Mouse (Mus musculus) urinary bladder, adult 18-20 months (tissue): ENCODE data around the gene P2ry2.

Source experiments
- DNase-seq, 2 experiments: peaks; one replicate each; pipeline ENCODE4 v3.0.0; 2022; ENCODE audit warnings: low spot score in 2 of 2, mixed read lengths in 2 of 2

Gene P2ry2

DNA sequence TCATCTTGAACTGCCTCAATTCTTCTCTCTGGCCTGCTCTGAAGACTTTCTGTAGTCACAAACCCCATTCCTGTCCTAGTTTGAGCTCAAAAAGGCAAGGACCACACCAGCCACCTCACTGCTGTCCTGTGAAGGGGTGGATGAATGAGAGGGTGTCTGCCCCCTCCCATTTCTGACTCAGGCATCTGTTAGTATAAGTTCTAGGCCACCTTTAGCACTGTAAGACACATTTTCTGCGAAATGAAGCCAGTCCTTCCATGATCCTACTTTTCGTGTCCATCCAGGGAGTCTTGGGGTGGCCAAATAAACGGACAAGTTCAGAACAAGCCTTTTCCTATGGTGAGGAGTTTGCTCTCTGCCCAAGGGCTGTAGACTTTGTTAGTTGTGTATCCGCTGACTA is at the start of gene P2ry2:
Gene P2ry2, minus strand, starts transcription at position 326 of the 400 bp plus-strand sequence.
- DNase-seq, result no peak

DNA sequence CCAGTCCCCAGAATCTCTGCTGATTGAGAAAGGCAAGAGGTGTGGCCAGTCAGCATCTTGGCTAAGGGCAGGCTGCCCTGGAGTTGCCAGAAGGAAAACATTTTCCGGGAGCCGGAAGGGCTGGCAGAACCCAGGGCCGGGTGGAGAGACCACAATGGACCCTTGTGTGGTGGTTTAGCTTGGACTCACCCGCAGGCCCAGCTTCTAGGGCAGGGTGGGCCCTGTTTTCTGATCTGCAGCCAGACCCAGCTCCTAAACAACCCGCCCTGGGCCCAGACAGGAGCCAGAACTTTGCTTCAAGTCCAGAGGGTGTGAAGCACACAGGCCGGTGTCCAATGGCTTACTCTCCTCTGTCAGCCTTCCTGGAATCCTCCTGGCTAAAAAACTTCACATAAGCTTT is 49.6 kb upstream of the P2ry2 start:
- peak in 1 of 2 experiments; percentile 40 for DNase-seq

DNA sequence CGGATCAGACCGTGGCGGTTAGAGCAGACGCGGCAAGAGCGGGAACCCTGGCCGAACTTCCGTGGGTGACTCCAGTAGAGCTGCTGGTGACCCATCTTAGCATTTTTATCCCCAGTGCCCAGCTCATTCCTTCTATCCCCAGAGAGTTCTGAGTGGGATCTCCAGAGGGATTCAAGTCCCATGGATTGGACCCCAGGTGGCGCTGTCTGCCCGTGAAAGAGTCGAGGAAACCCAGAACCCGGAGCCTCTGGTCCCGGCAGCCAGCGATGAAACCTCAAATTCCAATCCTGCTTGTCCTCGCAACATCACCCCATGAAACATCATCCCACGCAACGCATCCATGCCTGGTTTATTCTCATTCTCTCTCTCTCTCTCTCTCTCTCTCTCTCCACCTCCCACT is 48.7 kb upstream of the P2ry2 start:
- DNase-seq, result peak; percentile 76 to 84

DNA sequence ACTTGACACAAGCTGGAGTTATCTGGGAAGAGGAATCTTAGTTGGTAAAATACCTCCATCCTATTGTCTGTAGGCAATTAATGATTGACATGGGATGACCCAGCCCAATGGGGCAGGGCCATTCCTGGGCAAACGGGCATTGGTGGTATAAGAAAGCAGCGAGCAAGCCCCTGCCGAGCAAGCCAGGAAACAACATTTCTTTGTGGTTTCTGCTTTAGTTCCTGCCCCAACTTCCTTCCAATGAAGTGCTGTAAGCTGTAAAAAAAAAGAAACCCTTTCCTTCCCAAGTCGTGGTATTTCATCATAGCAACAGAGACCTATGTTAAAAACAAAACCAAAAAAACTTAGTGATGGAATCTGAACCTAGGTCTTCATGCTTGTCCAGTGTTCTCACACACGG is 47.8 kb upstream of the P2ry2 start:
- no peak for DNase-seq

DNA sequence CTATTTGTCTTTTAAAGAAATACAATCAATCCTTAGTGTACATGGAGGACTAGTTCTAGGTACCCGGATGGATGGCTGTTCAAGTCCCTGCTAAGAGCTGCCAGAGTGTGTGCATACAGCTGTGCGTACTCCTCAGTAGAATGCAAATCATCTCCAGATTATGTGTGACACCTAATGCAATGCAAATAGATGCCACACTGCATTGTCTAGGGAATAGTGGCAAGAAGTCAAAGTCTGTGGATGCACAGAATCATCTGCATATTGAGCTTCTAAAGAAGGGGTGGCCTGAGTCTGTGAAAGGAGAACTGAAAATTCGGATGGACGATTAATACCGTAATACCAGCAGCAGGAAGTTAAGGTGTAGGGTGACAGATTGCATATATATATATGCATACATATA is 46.5 kb upstream of the P2ry2 start:
- DNase-seq, result no peak

DNA sequence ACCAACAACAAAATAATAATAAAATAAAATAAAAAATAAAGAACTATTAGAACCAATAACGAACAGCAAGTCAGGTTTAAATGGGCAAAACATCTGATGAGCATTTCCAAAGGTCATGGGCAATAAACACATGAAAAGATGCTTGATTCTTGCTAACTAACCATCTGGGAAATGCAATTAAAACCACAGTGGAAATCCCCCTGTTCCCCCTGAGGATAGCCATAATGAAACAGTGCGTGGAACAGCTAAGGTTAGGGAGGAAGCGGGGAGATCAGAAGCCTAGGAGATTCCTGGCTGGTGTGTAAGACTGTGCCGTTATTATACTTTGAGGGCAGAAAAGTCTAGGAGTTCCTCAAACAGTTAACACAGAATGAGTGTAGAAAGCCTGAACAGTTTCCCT is 44.6 kb upstream of the P2ry2 start:
- DNase-seq, result no peak

DNA sequence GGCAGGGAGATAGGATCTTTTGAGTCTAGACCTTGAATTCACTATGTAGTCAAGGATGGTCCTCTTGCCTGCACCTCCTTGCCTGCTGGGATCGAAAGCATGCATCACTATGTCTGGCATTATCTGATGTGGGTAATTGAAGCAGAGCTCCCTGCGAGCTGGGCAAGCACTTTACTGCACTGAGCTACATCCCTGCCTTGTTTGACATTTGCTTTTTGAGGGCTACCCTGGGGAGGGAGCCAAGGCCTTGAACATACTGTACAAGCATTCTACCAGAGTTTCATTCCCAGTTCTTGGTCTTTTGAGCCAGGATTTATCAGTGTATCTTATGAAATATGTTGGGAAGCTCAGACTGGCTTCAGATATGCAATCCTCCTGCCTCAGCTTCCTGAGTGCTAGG is 40.5 kb upstream of the P2ry2 start:
- no peak for DNase-seq

DNA sequence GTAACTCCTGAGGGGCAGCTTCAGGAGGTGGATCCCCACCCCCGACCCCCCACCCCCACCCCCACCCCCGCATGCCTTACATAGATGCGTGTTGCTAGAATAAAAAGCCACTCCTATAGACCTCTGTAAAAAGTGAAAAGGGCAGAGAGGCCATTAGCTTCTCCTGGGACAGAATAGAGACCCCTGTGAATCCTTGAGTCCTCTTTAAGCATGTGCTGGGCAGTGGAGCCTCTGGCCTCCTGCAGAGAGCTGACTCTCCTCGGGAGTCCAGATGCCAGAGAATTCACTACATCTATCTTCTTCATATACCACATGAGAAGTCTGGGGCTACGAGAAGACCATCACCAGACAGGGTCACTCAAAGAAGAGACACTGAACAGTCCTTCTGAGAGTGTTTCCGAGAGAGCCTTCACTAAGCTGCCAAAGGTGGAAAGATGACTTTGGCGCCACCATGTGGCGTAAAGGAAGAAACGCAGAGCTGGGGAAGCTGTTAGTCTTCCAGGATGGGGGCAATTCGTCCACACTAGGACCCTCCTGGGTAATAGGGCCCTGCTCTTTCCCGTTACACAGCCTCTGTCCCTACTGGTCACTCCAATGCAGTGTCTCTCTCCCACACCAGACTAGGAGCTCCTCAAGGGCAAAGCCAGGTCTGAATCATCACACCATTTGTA is 39.0 kb upstream of the P2ry2 start:
- no peak for DNase-seq

DNA sequence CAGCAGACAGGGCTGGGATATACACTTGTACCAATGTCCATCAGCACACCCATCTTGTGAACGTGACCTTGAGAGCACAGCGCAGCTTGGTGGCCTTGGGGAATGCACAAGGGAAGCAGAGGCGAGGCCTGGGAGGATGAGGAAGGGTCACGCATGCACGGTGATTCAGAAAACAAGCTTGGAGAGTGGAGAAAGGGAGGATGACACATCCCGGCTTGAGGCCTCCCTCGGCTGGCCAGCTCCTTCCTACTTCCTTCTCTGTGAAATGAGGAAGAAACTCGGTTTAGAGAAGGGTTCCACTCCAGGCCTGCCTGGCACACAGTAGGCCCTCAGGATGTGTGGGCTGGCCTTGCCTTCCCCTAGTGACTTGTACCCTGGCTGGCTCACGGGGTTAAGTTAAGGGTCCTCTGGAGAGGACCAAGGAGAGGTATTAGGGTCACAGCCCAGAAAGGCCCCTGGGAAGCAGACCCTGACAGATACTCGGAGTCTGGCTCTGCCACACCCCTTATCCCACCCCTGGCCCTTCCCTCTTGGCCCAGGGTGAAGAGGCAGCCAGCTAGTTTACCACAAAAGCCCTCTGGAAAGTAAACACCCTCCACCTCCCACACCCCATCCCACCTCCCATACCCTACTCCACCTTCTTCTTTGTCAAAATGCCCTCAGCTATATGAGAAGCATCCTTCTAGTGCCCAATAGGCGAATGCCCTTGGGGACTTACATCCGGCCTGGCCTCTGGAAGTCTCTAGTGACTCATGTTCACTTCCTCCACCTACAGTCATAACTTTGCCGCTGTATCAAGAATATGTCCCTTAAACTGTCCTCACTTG is 38.3 kb upstream of the P2ry2 start:
- DNase-seq, result no peak

DNA sequence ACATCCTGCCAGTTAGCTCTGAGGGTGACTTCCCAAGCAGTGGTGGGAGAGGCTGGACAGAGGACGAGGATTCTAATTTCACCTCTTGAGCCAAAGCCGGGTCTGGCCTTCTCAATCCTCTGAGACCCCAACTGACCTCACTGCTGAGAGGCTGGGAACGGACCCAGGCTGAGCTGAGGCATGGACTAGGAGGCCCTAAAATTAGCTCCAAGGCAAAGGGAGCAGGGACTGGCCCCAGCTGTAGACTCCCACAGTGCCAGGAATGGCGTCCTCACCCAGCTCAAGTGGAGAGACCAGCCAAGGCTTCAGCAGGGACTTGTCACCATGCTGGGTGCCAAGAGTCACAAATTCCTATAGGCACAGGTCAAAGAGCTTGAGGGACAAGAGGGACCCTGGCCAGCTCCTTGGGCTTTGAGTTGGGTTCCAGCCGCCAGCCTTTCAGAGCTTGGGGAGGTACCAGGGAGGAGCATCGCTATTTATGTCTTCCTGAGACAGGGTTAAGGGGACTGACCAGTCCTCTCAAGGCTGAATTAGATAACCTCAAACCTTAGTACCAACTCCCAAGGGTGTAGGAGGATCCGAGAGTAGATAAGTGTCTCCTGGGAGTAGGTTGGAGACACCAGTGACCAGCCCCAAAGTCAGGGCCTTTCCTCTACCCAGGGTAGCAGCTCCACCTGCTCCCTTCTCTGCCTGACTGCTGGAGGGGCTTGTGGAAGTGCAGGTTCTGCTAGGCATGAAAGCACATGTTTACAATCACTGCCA is 36.8 kb upstream of the P2ry2 start:
- no peak for DNase-seq

DNA sequence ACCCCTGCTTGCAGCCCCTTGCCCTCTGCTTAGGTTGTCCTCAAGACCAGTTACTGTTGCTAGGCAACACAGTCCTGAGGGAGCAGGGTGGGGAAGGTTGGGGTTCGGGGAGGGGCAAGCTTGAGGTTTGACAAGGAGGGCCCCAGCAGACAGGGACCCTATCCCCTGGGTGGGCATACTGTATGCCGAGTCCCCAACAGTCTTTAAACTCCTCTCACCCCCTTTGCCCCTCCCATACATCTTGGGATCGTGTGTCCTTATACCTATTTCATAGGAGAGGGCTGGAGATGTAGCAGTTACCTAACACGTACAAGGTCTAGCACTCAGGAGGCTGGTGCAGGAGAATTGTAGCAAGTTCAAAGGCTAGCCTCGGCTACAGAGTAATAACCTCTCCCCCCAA is 35.6 kb upstream of the P2ry2 start:
- no peak for DNase-seq

DNA sequence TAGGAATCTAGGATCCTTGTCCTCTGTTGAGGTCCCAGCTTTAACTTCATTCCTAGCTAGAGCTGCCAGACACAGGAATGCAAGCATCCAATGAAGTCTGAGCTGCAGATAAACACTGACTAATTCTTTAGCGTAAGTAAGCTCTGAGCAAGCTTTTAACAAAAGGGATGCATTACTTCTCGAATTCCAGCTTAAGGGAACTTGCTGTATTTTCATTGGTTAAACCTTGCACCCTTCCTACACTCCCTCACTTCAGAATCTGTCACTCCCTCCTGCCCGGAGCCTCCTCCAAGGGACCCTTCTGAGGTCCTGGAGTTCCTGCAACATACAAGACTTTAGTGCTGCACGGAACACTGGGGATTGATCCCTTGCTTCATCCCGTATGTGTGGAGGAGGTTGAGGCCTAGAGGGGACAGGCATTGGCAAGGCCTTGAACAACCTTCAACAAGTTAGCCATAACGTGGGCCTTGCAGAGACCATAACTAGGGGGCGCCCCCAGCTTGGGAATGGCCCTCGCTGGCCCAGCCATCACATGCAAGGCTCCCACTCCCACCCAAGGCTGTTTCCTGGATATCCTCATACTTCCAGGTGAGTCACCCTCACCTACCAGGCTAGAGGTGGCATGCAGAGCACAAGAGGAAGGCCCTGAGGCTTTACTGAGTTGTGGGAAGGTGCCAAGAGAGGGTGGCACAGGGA is 31.3 kb upstream of the P2ry2 start:
- no peak for DNase-seq

DNA sequence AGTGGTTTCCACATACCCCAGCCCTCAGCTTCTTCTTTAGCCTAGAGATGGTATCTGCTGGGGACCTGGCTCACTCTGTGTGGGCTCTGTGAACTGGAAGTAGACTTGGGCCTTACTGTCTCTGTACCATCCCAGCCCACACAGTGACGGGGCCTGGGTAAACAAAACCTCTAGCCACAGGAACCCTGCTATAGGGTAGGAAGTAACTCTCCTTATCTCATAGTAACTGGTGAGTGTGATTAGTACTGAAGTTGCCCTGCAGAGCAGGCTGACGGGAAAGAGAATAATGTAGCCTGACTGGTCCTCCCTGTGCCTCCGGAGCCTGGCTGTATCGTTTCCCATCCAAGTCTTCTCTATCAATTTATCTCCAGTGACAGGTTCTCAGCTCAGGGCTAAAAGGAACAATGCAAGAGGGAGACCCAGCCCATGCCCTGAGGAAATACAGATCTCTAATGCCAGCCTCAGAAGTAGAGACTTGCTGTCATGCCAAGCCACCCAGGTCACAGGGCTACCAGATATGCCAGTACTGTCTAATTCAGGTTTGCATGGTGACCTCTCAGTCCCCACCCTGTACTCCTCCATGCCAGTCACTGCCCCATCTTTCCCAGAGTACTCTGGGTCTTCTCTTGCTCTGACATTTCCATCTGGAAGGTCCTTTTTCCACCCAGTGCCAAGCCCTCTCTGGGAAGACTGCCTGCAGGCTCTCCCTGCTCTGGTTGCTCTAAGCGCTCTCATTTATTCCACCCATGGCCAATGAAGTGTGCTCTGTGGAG is 29.5 kb upstream of the P2ry2 start:
- peak in 1 of 2 experiments; percentile 41 for DNase-seq

DNA sequence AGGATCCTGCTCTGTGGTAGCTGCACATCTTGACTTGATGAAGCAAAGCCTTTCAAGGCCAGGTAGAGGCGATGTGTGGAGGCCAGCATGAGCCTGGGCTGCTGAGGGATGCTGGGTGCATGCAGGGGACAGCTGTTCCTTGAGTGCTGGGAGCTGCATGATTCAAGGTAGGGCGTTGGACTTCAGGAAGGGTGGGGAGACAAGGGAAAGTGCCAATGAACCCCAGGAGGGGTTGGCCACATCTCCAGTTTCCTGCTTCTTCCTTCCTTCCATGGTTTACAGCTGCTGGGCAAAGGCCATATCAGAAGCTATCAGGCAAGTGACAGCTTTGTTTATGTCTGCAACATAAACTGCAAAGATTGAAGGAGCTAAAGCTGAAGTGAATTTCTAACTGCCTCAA is 28.9 kb upstream of the P2ry2 start:
- no peak for DNase-seq

DNA sequence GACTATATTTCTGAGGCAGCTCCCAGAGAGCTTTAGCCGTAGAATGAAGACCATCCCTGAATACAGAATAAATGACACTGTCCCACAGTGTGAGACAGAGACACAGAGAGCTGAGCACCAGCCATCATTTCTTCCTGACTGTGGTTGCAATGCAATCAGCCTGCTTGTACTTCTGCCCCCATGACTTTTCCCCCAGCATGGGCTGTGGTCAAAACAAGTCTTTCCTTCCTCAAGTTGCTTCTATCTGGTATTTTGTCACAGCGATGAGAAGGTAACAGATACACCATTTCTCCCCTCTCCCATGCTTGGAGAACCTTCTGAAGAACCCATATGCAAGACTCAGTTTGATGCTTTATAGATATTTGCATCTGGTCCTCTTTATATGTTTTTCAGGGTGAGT is 20.7 kb upstream of the P2ry2 start:
- DNase-seq, result no peak

DNA sequence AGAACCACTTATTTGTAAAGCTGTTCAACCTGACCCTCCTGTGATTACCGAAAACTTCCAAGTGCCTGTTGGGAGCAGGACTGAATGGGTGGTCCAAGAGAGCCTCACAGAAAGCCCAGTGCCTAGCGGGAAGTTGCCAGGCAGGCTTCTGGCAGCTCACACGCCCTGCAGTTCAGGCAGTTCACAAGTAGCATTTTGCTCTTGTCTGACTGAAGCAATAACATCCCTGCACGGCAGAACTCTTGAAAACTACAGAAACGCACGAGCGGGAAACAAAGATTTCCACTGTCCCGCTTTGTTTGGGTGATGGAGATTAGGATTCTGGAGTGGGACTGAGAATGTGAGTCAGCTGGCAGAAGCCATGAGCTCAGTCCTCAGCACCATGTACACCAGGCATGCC is 18.6 kb upstream of the P2ry2 start:
- no peak for DNase-seq

DNA sequence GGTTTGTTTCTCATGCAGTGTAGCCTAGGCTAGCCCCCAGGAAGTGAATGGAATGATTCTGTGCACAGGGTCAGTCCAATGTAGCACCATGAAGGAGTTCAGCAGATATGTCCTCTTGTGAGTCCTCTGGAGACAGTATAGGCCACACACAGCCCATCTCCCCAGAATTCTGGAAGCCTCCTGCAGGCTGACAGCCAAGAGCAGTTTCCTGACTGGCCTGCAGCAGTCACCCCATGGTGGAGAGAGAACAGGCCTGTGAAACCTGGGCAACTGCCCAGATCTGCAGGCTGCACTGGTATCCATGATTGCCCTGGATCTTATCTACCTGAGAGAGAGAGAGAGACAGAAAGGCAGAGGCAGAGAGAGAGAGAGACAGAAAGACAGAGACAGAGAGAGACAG is 18.1 kb upstream of the P2ry2 start:
- DNase-seq, result no peak

DNA sequence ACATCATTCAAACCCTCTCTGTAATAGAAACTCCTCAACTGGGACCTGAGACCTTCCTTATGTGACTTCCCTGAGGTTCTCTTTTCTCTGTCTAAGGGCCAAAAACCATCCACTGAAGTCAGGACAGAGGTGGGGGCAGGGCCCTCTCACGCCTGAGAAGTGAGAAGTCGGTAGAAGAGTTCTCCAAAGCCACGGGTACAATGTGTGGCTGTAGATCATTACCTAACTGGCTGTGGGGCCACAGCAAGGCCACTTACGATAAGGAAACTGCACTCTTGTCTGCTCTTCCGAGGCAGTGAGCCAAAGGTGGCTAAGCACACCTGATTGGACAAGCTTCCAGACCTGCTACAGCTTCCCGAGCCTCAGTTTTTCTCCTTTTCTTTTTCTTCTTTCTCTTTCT is 16.8 kb upstream of the P2ry2 start:
- no peak for DNase-seq

DNA sequence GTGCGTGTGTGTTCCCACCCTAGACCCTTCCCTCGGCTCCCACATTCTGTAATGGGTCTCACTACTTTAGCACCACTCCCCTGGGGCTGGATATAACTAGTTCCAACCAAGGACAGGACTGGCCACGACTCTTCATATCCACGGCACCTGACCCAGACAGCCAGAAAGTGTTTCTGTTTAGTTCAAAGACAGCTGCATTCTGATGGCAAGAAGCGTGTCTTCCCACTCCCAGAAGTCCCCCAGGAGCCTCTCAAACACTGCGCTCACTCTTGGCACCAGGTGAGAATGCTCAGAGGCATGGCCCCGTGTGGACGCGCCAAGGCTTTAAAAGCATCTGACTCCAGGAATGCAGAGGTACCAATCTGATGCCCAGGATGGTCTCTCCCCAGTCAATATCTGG is 16.3 kb upstream of the P2ry2 start:
- no peak for DNase-seq

DNA sequence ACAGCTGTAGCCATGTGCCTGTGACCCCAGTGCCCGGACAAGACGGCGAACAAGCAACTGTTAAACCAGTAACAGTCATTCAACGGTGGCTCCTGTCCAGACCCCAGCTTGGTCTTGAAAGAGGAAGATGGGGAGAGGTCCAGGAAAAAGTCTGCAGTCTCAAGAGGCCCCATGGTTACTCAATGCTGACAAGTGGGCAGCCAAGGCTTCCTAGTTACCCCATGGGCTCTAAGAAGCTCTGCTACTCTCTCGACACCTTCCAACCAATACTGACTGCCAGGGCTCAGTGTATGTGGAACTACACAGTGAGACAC is 15.7 kb upstream of the P2ry2 start:
- DNase-seq, result no peak

DNA sequence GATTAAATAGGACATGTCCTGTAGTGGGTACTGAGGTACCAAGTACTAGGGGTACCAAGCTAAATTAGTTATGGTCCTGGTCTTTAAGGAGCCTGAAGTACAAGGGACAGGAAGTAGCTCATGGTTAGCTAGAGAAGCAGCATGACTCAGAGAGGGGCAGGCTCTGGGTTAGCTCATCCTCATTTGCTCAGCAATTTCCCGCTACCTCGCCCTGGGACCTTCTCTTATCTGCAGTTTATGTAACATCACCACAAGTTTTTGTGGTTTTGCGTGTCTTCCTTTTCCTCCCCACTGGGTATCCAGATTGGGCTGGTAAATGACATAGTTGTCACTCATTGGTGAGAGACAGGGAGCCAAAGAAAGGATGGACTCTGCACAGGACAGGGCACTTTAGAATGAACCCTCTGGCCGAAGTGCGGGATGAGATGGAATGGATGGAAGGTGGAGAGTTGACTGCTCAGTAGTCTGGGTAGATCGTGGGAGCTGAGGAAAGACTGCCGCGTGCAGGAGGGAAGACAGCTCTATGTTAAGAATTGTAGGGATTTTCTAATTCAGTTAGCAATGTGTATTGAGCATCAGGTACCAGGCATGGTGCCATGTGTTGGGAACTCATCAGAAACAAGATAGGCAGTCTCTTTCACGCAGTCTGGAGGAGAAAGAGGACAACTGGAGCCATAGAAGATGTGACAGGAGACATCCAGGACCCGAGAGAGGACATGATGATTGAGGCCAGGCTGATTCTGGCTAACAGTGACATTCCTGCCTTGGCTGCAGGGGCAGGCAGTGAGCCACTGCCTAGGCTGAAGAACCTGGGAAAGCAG is 15.2 kb upstream of the P2ry2 start:
- no peak for DNase-seq
